Mouse (Mus musculus) layer of hippocampus, adult 2 months (tissue): ENCODE measurements at regions not wholly inside any gene's neighbourhood (a gene's known extent, or its start where the extent isn't known, plus 50 kb on each side); places are given as distances from the start of the nearest gene placed in this dataset.

Experiments
- DNase-seq, 2 experiments: peaks; one replicate each; pipeline ENCODE4 v3.0.0; 2022; ENCODE audit warnings: low spot score in 2 of 2
- H3K27ac ChIP-seq: fragments of 200-600 bp; 2 replicates; pipeline ENCODE4 v1.8.1; 2022
- H3K4me3 ChIP-seq: fragments of 200-600 bp; 2 replicates; pipeline ENCODE4 v1.8.1; 2022; ENCODE audit warnings: mild to moderate bottlenecking
- CTCF ChIP-seq: fragments of 200-600 bp; conservative IDR thresholded peaks from 2 replicates; pipeline ENCODE4 v1.8.1; 2022; ENCODE audit warnings: antibody characterized with exemption, mild to moderate bottlenecking, moderate library complexity

- H3K27ac ChIP-seq: no peak overlapping the region
- no peak overlapping the region for H3K4me3 ChIP-seq
- no peak for TF ChIP-seq CTCF
- DNase-seq: no peak
Observed at GRCm38 (mm10) chr10:10628236-10628717, 52.9 kb upstream of the Gm10944 start.

- Histone ChIP-seq H3K4me3 (no peak overlapping the region), H3K27ac (no peak overlapping the region)
- DNase-seq: no peak
- TF ChIP-seq CTCF: no peak
Observed at GRCm38 (mm10) chr10:10614976-10615762, 57.1 kb upstream of the Rab32 start.

- Histone ChIP-seq H3K27ac (peak overlapping the region; percentile 39; the same call in 1 of the 2 replicates), H3K4me3 (no peak overlapping the region)
- TF ChIP-seq CTCF: 0 out of 2 replicates have a peak, but pooled peaks have one; percentile 6
- peak in 1 of 2 experiments; percentile 13 for DNase-seq
Observed at GRCm38 (mm10) chr10:10610561-10611345, 52.7 kb upstream of the Rab32 start.

- TF ChIP-seq CTCF: no peak
Observed at GRCm38 (mm10) chr10:10608626-10609168, 50.6 kb upstream of the Rab32 start.

More at GRCm38 (mm10) chr10:10608626-10609168, 50.6 kb upstream of the Rab32 start:
- DNase-seq: no peak
- Histone ChIP-seq H3K27ac (no peak overlapping the region), H3K4me3 (no peak overlapping the region)
